Mouse (Mus musculus) heart, postnatal 0 days (tissue): Measurements from ENCODE around the gene Rnf212. TPM values are rescaled to one million over a fixed set of nuclear protein-coding genes. Genes with fewer than 3 reads are reported as not detected.

Experiments
- ATAC-seq: fragments of 200-750 bp; cut with Nextera tagmentation; 2 replicates; pipeline ENCODE4 v1.8.0; 2017; ENCODE audit warnings: low read depth, moderate number of reproducible peaks, moderate library complexity; ENCODE audit not compliant: insufficient read depth
- DNase-seq: peaks from one replicate; pipeline ENCODE4 v3.0.0-alpha.2; 2016; ENCODE audit warnings: low spot score
- H3K27ac ChIP-seq: fragments of 300-500 bp; sonication (generic); 2 replicates; pipeline ENCODE4 v1.5.1; 2014; ENCODE audit warnings: low read depth, mild to moderate bottlenecking
- H3K27me3 ChIP-seq: fragments of 300-500 bp; sonication (generic); 2 replicates; pipeline ENCODE4 v1.6.1; 2014; ENCODE audit warnings: low read length, mixed read lengths; ENCODE audit not compliant: control insufficient read depth, insufficient read depth
- H3K36me3 ChIP-seq: fragments of 300-500 bp; sonication (generic); replicated peaks from 2 replicates; pipeline ENCODE4 v1.6.1; 2014; ENCODE audit warnings: low read length, mixed read lengths; ENCODE audit not compliant: control insufficient read depth, insufficient read depth
- H3K4me1 ChIP-seq: fragments of 300-500 bp; sonication (generic); 2 replicates; pipeline ENCODE4 v1.6.1; 2014; ENCODE audit warnings: antibody characterized with exemption; ENCODE audit not compliant: control insufficient read depth, insufficient read depth
- H3K4me2 ChIP-seq: fragments of 300-500 bp; sonication (generic); 2 replicates; pipeline ENCODE4 v1.6.1; 2014; ENCODE audit warnings: low read depth, mild to moderate bottlenecking, low read length, moderate library complexity
- H3K4me3 ChIP-seq: fragments of 300-500 bp; sonication (generic); 2 replicates; pipeline ENCODE4 v1.5.1; 2014; ENCODE audit warnings: low read depth, low read length
- H3K9ac ChIP-seq: fragments of 300-500 bp; sonication (generic); replicated peaks from 2 replicates; pipeline ENCODE4 v1.6.1; 2014; ENCODE audit warnings: low read depth, low read length, mixed read lengths
- H3K9me3 ChIP-seq: fragments of 300-500 bp; sonication (generic); replicated peaks from 2 replicates; pipeline ENCODE4 v1.6.1; 2016; ENCODE audit warnings: low read length; ENCODE audit not compliant: control insufficient read depth
- CTCF ChIP-seq: IDR thresholded peaks from 2 replicates; pipeline ENCODE4 v1.5.1; 2016; ENCODE audit warnings: antibody characterized with exemption, control low read depth, low read depth
- EP300 ChIP-seq: IDR thresholded peaks from 2 replicates; pipeline ENCODE4 v1.6.1; 2016; ENCODE audit warnings: antibody characterized with exemption, low read depth
- WGBS: fragments of 180-500 bp; shearing (Covaris S2); extraction: QIAGEN DNeasy Blood & Tissue Kit; methylation state at CpG from one replicate; pipeline ENCODE4 v1.1.7; 2014; 5-methylcytosine and 5-hydroxymethylcytosine counted together
- polyA plus RNA-seq: library from polyadenylated mRNA; unstranded; fragments of >200 nt; fragmentation: Nextera tagmentation; extraction: Ambion mirVana; gene quantifications from 2 replicates; pipeline ENCODE4 v1.2.1, GENCODE M21; 2015
- total RNA-seq: library from RNA; depleted of rRNA; stranded (reverse); fragments of >200 nt; gene quantifications from 2 replicates; pipeline ENCODE4 v1.2.3, GENCODE M21; 2014; ENCODE audit warnings: low replicate concordance

Rnf212 gene
- total and polyA plus RNA-seq, 2 experiments from 2014 or later, result not detected

DNA sequence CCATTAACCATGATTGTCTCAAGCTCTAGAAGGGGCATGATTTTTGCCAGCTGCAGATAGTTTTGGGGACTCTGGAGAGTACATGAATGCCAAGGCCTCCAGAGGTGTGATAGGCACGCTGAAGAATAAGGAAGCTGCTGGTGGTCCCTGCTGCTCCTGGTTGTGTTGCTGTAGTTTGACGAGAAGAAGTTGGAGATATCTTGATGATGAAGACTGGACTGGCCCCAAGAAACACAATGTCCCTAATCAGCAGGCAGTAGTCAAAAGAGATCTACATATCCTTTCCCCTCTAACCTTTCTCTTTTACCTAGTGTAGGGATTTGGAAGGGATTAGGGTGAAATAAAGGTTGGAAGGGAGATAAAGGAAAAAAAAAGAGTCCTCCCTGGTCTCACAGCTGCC, 32.2 kb downstream of the Rnf212 start:
- WGBS, result 71% methylated on average over 2 of the region's 2 CpGs
- TF ChIP-seq EP300 (no peak), CTCF (no peak)
- H3K9me3 ChIP-seq, result no peaks in the 10 kb centered on the region
- no peaks in the 10 kb centered on the region for H3K4me1 ChIP-seq
- no peaks in the 10 kb centered on the region for H3K27me3 ChIP-seq
- no peak overlapping the region for H3K27ac ChIP-seq
- H3K9ac ChIP-seq, result no peak overlapping the region
- H3K4me2 ChIP-seq, result no peak overlapping the region
- no peak overlapping the region for H3K4me3 ChIP-seq
- ATAC-seq, result no peak
- no peak for DNase-seq
- H3K36me3 ChIP-seq, result no peaks in the 10 kb centered on the region

DNA sequence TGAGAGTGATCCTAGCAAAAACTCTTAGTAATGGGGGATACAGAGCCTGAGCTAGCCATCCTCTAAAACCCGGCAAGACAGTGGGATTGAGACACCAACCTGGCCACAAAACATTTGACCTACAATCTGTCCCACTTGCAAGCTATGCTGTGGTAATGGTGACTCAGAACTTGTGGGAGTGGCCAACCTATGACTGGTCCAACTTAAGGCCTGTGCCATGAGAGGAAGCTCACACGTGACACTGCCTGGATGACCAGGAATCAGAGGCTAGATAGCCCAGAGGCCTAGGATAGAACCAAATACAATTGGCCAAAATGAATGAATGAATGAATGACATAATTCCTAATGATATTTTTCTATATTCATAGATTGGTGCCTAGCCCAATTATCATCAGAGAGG, 32.9 kb downstream of the Rnf212 start:
- H3K4me3 ChIP-seq, result no peak overlapping the region
- TF ChIP-seq CTCF (no peak), EP300 (no peak)
- DNase-seq, result no peak
- no peak overlapping the region for H3K27ac ChIP-seq
- H3K27me3 ChIP-seq, result no peaks in the 10 kb centered on the region
- 60% methylated on average over 2 of the region's 2 CpGs for WGBS
- H3K4me2 ChIP-seq, result no peak overlapping the region
- ATAC-seq, result no peak
- no peak overlapping the region for H3K9ac ChIP-seq
- H3K4me1 ChIP-seq, result no peaks in the 10 kb centered on the region
- H3K36me3 ChIP-seq, result no peaks in the 10 kb centered on the region
- H3K9me3 ChIP-seq, result no peaks in the 10 kb centered on the region

DNA sequence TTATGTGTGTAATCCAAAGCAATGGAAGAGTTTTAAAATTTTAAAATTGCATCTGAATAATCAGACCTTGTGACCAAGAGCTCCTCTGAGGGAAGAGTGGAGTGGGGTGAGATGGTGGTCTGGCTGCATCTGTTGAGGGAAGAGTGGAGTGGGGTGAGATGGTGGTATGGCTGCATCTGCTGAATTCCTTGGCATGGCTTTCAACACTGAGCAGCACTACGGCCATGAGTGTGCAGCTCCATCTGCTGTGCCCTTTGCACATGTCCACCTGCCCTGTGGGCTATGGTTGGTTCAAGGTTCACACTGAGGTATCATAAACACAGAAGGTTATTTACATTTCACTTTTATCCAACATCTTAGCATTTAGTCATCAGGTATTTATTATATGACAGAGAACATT, 47.4 kb downstream of the Rnf212 start:
- Histone ChIP-seq H3K27me3 (no peaks in the 10 kb centered on the region), H3K4me2 (no peak overlapping the region), H3K9me3 (no peaks in the 10 kb centered on the region), H3K36me3 (no peaks in the 10 kb centered on the region), H3K4me1 (no peaks in the 10 kb centered on the region; the same call in 1 of the 2 replicates), H3K27ac (no peak overlapping the region), H3K4me3 (no peak overlapping the region), H3K9ac (no peak overlapping the region)
- WGBS, result 50% methylated on average over 1 of the region's 1 CpGs
- DNase-seq (no peak), ATAC-seq (no peak)
- TF ChIP-seq CTCF (no peak), EP300 (no peak)

DNA sequence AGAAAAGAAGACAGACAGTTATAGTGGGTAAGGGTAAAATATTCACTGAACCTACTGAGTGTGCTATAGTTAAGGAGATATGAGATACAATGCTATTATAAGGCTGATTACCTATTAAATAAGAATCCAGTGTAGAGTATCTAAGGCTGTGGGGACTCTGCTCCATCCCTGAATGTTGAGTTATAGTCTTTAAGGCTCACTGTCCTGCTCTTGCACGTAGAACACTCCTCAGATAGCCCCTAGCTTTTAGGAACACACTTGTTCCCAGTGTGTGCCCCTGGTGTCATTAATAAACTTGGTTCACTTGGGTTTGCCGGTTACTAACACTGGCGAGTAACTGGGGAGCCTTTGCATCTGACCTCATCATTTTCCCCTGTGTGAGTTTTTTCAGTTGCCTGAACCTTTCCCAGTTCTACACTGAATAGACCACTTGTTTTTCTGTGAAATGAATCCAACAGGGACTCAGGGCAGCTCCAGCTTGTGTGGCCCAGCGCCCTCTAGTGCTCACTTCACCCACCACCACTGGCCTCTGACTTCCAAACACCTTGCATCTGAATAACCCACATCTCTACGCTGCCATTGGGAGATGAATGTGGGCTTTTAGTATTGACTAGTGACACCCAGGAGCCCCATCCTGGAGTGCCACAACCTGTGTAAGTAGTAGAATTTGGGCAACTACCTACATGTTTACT, 48.1 kb downstream of the Rnf212 start:
- Histone ChIP-seq H3K4me2 (no peak overlapping the region), H3K4me1 (no peaks in the 10 kb centered on the region; the same call in 1 of the 2 replicates), H3K27me3 (no peaks in the 10 kb centered on the region), H3K36me3 (no peaks in the 10 kb centered on the region), H3K9ac (no peak overlapping the region), H3K9me3 (no peaks in the 10 kb centered on the region), H3K4me3 (no peak overlapping the region), H3K27ac (no peak overlapping the region)
- peak; percentile 51 for DNase-seq
- peak; percentile 82 for ATAC-seq
- TF ChIP-seq EP300, result no peak
- TF ChIP-seq CTCF, result peak; percentile 76
- 23% methylated on average over 5 of the region's 5 CpGs for WGBS

DNA sequence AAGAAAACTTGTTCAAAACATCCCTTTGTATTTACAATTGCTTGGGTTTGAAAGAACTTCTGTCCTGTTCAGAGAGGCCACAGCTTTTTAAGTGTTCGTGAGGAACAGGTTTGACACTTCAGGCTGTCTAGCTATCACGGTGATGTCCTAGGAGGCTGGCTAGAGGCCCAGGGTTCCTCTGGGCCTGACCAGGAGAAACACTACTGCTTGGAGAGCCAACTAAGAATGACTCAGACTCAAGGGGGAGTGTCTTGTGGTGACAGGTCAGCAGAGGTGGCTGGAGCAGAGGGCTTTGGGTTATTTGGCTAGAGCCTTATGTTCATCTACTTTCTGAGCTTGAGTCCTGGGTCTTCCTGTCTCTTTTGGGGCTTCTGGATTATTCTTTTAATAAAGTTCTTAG, 50.8 kb downstream of the Rnf212 start:
- WGBS, result 18% methylated on average over 2 of the region's 2 CpGs
- H3K36me3 ChIP-seq, result no peaks in the 10 kb centered on the region
- H3K4me2 ChIP-seq, result no peak overlapping the region
- TF ChIP-seq CTCF, result no peak
- no peak for TF ChIP-seq EP300
- H3K4me1 ChIP-seq, result no peaks in the 10 kb centered on the region; the same call in 1 of the 2 replicates
- H3K27ac ChIP-seq, result no peak overlapping the region
- no peaks in the 10 kb centered on the region for H3K9me3 ChIP-seq
- no peak overlapping the region for H3K9ac ChIP-seq
- H3K27me3 ChIP-seq, result no peaks in the 10 kb centered on the region
- ATAC-seq (no peak), DNase-seq (no peak)
- H3K4me3 ChIP-seq, result no peak overlapping the region

DNA sequence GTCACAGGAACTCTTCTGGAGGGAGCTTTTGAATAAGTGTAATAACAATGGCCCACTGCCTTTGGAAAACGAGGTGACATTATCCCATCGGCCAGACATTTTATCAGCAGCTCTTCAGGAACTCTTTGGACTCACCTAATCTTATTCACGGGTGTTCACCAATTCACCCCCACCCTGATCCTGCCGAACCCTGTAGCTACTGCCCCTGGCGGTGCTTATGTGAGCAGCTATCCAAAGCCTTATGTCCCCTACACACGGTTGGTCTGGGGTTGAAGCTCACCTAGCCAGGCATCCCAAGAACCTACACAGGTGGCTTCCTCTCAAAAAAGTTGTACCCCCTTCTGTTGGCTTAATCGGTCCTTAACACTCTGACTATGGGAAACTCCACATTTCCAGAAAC, 55.0 kb downstream of the Rnf212 start:
- no peak for DNase-seq
- Histone ChIP-seq H3K4me2 (no peak overlapping the region), H3K9ac (no peak overlapping the region), H3K27me3 (no peaks in the 10 kb centered on the region), H3K27ac (no peak overlapping the region), H3K4me1 (no peaks in the 10 kb centered on the region), H3K9me3 (no peaks in the 10 kb centered on the region), H3K4me3 (no peak overlapping the region), H3K36me3 (no peaks in the 10 kb centered on the region)
- TF ChIP-seq EP300 (no peak), CTCF (0 out of 2 replicates have a peak, but pooled peaks have one; percentile 9)
- ATAC-seq, result no peak
- WGBS, result 38% methylated on average over 7 of the region's 7 CpGs
